Mouse (Mus musculus) liver, embryonic 14.5 days (tissue): Measurements from ENCODE around the gene Npm1. TPM values are rescaled to one million over a fixed set of nuclear protein-coding genes. Genes with fewer than 3 reads are reported as not detected.

Experiments used
- ATAC-seq: fragments of 200-750 bp; cut with Nextera tagmentation; 2 replicates; pipeline ENCODE4 v1.8.0; 2017; ENCODE audit warnings: moderate number of reproducible peaks, mild to moderate bottlenecking, moderate library complexity; ENCODE audit not compliant: insufficient read depth
- DNase-seq, 3 experiments: peaks; one replicate each; pipeline ENCODE4 v3.0.0-alpha.2; 2012 to 2013; ENCODE audit warnings: low read depth in 3 of 3, low spot score in 3 of 3
- H3K27ac ChIP-seq: fragments of 300-500 bp; sonication (generic); 2 replicates; pipeline ENCODE4 v1.5.1; 2014; ENCODE audit warnings: moderate library complexity, mild to moderate bottlenecking, control low read depth, inconsistent platforms
- H3K27me3 ChIP-seq: fragments of 300-500 bp; sonication (generic); 2 replicates; pipeline ENCODE4 v1.6.1; 2014; ENCODE audit warnings: mild to moderate bottlenecking, low read length, moderate library complexity; ENCODE audit not compliant: control insufficient read depth, insufficient read depth
- H3K36me3 ChIP-seq: fragments of 300-500 bp; sonication (generic); replicated peaks from 2 replicates; pipeline ENCODE4 v1.6.1; 2014; ENCODE audit warnings: low read depth; ENCODE audit not compliant: control insufficient read depth, insufficient read depth
- H3K4me1 ChIP-seq, 2 experiments: fragments of 200-500 bp in 1 of 2; fragments of 300-500 bp in 1 of 2; sonication (generic) in 1 of 2; replicated peaks; 2 replicates each; pipeline ENCODE4 v1.6.1; 2012 to 2014; ENCODE audit warnings: antibody characterized with exemption in 1 of 2, inconsistent platforms in 1 of 2, low read length in 1 of 2; ENCODE audit not compliant: control insufficient read depth in 2 of 2, insufficient read depth in 2 of 2
- H3K4me2 ChIP-seq: fragments of 300-500 bp; sonication (generic); 2 replicates; pipeline ENCODE4 v1.6.1; 2014; ENCODE audit warnings: low read depth, mild to moderate bottlenecking, control low read depth, moderate library complexity
- H3K4me3 ChIP-seq, 2 experiments: fragments of 200-500 bp in 1 of 2; fragments of 300-500 bp in 1 of 2; sonication (generic) in 1 of 2; 2 replicates each; pipeline ENCODE4 v1.5.1; 2012 to 2014; ENCODE audit warnings: low read depth in 2 of 2, low read length in 2 of 2, mild to moderate bottlenecking in 2 of 2, control low read depth in 1 of 2, inconsistent platforms in 1 of 2, moderate library complexity in 1 of 2; ENCODE audit not compliant: insufficient read depth in 1 of 2
- H3K9ac ChIP-seq: fragments of 300-500 bp; sonication (generic); replicated peaks from 2 replicates; pipeline ENCODE4 v1.6.1; 2014; ENCODE audit warnings: mild to moderate bottlenecking, control low read depth, moderate library complexity
- H3K9me3 ChIP-seq: fragments of 300-500 bp; sonication (generic); 2 replicates; pipeline ENCODE4 v1.6.1; 2016; ENCODE audit warnings: low read length, mixed read lengths; ENCODE audit not compliant: control insufficient read depth
- CTCF ChIP-seq: IDR thresholded peaks from 2 replicates; pipeline ENCODE4 v1.5.1; 2016; ENCODE audit warnings: antibody characterized with exemption, low read depth, control low read depth
- EP300 ChIP-seq: IDR thresholded peaks from 2 replicates; pipeline ENCODE4 v1.6.1; 2016; ENCODE audit warnings: antibody characterized with exemption, low read depth
- WGBS: fragments of 180-500 bp; shearing (Covaris S2); extraction: QIAGEN DNeasy Blood & Tissue Kit; methylation state at CpG from one replicate; pipeline ENCODE4 v1.1.7; 2014; ENCODE audit not compliant: insufficient replicate concordance; 5-methylcytosine and 5-hydroxymethylcytosine counted together
- polyA plus RNA-seq, 2 experiments: library from polyadenylated mRNA; depleted of rRNA in 1 of 2; stranded (reverse) in 1 of 2; unstranded in 1 of 2; fragments of >200 nt; fragmentation: Nextera tagmentation in 1 of 2; extraction: Ambion mirVana in 1 of 2; gene quantifications; 2 replicates each; pipeline versions ENCODE4 v1.2.1 to v1.2.3; 2012 to 2014

The Npm1 gene
- 294 and 703 TPM in 2 replicates for polyA plus RNA-seq (2012; rRNA removed)
- polyA plus RNA-seq (2014; fragmentation: Nextera tagmentation; extraction: Ambion mirVana): 654 and 676 TPM in 2 replicates

DNA sequence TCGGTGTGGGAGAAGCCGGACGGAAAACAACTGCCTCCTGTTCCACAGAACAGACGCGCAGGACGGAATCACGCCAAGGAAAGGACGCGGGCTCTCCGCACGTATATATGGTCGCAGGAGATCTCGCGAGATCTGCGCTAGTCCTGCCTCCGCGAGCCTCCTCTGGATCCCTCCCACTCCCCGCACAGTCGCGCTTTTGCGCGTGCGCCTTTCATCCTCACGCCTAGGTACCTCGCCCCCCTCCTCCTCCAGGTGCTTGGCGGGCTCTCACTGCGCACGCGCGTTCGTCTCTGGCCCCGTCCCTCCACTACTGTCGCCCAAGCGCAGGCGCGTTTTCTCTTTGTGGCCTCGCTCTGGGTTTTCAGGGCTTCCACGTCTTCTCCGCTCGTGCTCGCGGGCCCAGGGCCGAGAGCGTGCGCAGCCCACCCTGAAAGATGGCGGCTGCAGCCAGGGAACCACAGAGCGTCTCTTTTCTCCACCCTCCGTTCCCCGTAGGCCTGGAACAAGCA lies at the start of gene Npm1:
TSS of gene Npm1 (minus strand) at position 209 of the 509 bp plus-strand sequence.
- Histone ChIP-seq H3K27ac (peak within 1 kb of the TSS; percentile 81), H3K36me3 (peaks cover 32% of the 10 kb centered on the region), H3K4me2 (peak within 1 kb of the TSS; percentile 95), H3K9ac (peak within 1 kb of the TSS; percentile 89), H3K4me3 (peak within 1 kb of the TSS; percentile 76 to 80), H3K4me1 (peaks cover 6 to 7% of the 10 kb centered on the region in 2 experiments), H3K9me3 (no peaks in the 10 kb centered on the region), H3K27me3 (peaks cover 2% of the 10 kb centered on the region; the same call in 1 of the 2 replicates)
- DNase-seq (peak; percentile 96 to 97 (median 97)), ATAC-seq (peak; percentile 94)
- no peak for TF ChIP-seq CTCF
- peak; percentile 60 for TF ChIP-seq EP300
- 2% methylated on average over 49 of the region's 49 CpGs for WGBS

DNA sequence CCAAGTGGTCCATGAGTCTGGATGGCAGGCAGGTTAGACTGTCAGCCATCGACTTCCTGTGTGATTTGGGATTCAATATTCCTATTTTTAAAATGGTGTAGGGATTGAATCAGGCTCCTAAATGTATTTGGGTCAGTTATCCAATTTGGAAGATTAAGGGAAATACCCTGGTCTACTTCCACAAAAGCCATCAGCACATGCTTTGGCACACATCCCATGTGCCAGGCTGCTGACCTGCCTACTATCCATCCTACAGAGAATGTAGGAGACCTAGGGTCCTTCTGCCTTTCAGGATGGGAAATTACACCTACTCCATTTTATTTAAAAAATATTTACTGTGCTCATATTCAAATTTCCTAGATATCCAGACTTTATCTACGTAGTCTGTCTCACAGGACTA lies 44.4 kb upstream of the Npm1 start:
- WGBS: 48% methylated on average over 2 of the region's 2 CpGs
- TF ChIP-seq EP300 (no peak), CTCF (no peak)

DNA sequence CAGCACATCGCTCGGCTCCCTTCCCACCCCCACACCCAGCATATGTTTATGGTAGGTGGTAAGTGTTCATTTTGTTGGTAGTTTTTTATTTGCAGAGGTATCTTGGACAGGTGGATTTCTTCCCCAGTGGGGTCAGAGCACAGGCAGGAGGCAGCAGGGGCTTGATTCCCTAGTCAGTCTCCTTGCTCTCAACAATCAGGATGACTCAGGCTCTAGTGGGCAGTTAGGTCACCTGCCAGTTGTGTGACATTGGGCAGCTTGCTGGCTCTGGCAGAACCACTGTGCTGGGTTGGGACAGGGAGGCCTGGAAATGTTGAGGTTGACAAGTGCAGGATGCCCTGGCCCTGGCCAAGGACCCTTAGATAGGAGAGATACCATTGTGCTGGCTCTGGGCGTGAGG lies 42.0 kb upstream of the Npm1 start:
- 11% methylated on average over 3 of the region's 3 CpGs for WGBS
- H3K4me3 ChIP-seq: no peak overlapping the region
- peaks cover 69% of the 10 kb centered on the region for H3K27me3 ChIP-seq
- no peak for DNase-seq
- no peak overlapping the region for H3K9ac ChIP-seq
- TF ChIP-seq EP300 (no peak), CTCF (no peak)
- H3K27ac ChIP-seq: no peak overlapping the region
- H3K36me3 ChIP-seq: no peaks in the 10 kb centered on the region
- no peak overlapping the region for H3K4me2 ChIP-seq
- no peaks in the 10 kb centered on the region for H3K9me3 ChIP-seq
- ATAC-seq: no peak
- H3K4me1 ChIP-seq: no peaks in the 10 kb centered on the region

More for the DNA sequence above, 44.4 kb upstream of the Npm1 start:
- Histone ChIP-seq H3K27me3 (peaks cover 45% of the 10 kb centered on the region), H3K9ac (no peak overlapping the region), H3K4me3 (no peak overlapping the region), H3K36me3 (no peaks in the 10 kb centered on the region), H3K4me2 (no peak overlapping the region), H3K27ac (no peak overlapping the region), H3K4me1 (no peaks in the 10 kb centered on the region), H3K9me3 (no peaks in the 10 kb centered on the region)
- DNase-seq (no peak), ATAC-seq (no peak)

DNA sequence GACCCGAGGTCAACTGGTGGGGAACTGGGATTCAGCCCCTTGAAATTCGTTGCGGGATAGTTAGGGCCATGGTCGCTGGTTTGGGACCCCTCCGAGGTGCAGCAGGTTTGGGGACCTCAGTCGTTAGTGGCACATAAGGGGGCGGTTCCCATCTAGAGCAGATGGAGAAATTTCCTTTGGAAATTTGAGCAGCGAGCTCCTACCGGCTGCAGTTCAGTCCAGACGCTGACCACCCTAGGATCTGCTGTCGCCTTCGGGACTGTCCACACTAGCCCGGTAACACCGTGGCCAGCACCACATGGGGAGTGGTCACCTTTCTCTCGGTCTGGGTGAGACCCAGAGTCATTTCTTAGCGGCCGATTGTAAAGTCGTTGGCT lies 41.3 kb upstream of the Npm1 start:
- Histone ChIP-seq H3K9me3 (no peaks in the 10 kb centered on the region), H3K4me2 (no peak overlapping the region), H3K36me3 (no peaks in the 10 kb centered on the region), H3K9ac (no peak overlapping the region), H3K4me1 (no peaks in the 10 kb centered on the region), H3K27ac (no peak overlapping the region), H3K27me3 (peaks cover 76% of the 10 kb centered on the region), H3K4me3 (no peak overlapping the region)
- ATAC-seq (no peak), DNase-seq (no peak)
- TF ChIP-seq CTCF (no peak), EP300 (no peak)
- WGBS: 1% methylated on average over 18 of the region's 18 CpGs

DNA sequence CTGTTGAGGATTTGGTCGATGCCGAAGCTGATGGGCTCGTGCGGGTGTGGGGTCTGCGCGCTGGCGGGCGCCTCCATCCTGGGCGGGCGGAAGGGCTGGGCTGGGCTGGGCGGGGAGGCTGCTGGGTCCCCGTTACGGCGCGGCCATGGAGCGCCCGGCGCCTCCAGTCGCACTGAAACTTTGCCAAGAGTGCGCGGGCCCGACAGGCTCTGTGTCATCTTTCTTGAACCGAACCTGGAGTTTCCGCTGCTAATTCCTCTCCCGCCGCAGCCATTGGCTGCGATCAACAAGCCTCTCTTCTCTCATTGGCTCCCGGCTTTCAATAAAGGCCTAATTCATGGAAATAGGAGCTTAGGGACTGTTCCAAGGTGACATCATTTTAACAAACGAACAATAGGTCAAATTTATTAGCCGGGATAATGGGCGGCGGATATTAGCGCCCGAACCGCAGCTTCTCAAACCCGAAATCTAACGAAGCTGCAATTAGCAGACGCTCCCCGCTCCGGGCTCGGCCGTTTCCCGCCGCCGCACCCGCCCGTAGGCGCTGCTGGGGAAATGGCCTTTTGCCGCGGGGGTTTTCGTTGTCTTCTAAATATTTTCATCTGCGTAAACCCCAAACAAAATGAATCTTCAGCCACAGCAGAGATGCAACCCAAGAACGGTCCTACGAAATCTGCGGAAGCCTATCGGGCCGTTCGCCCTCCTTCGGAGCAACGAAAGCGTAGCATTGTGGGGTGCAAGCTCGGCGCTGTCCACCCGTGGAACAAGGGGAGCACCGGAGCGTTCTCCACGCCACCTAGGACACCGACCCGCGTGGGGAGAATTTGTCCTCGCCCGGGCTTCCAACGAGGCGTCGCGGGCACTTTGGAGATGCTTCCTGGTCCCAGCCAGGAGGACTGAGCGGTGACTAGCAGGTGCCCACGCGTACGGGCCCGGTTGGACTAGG lies 40.6 kb upstream of the Npm1 start, which contains the start of gene Tlx3:
TSS of gene Tlx3 (minus strand) at position 207 of the 946 bp plus-strand sequence.
- DNase-seq: peak in 1 of 3 experiments; percentile 9
- H3K4me3 ChIP-seq: peak within 1 kb of the TSS in 1 of 2 experiments; percentile 16; a peak in 2 of 4 replicates

More for the DNA sequence above, 40.6 kb upstream of the Npm1 start, which contains the start of gene Tlx3:
- Histone ChIP-seq H3K27me3 (peaks cover 82% of the 10 kb centered on the region), H3K4me1 (no peaks in the 10 kb centered on the region), H3K4me2 (peak within 1 kb of the TSS; percentile 26), H3K9ac (no peak within 1 kb of the TSS), H3K9me3 (no peaks in the 10 kb centered on the region), H3K27ac (no peak within 1 kb of the TSS), H3K36me3 (no peaks in the 10 kb centered on the region)
- WGBS: under 1% methylated on average over 80 of the region's 81 CpGs
- TF ChIP-seq EP300 (no peak), CTCF (no peak)
- ATAC-seq: no peak
